Mouse (Mus musculus): ENCODE results near the gene Mfsd4a. TPM values are rescaled to one million over a fixed set of nuclear protein-coding genes. Genes with fewer than 3 reads are reported as not detected.

The Mfsd4a gene
- polyA plus RNA-seq (2011; ENCODE audit: insufficient read depth, insufficient read length, low read depth, missing spikeins): 0.44 TPM in 1 of 2 replicates, not detected in the other

- peak within 1 kb of the TSS; percentile 36 for H3K4me3 ChIP-seq (ENCODE audit: low read depth, low read length)
- H3K9ac ChIP-seq (ENCODE audit: low read depth, poor library complexity, severe bottlenecking): peak within 1 kb of the TSS; percentile 53
- H3K4me1 ChIP-seq (ENCODE audit: control insufficient read depth, insufficient read depth, low read length): no peaks in the 10 kb centered on the region
- H3K27me3 ChIP-seq (ENCODE audit: control insufficient read depth, insufficient read depth, low read length, poor library complexity, severe bottlenecking): no peaks in the 10 kb centered on the region
- TF ChIP-seq EP300 (IDR thresholded peaks at IDR 0.05; ENCODE audit: insufficient read depth, low read depth, low read length) (no peak), POLR2A (IDR thresholded peaks at IDR 0.05; ENCODE audit: insufficient read depth, low read length) (no peak), CTCF (IDR thresholded peaks at IDR 0.05; ENCODE audit: low read depth, low read length) (no peak)
- no peaks in the 10 kb centered on the region for H3K9me3 ChIP-seq (replicated peaks; ENCODE audit: control insufficient read depth, insufficient read depth, low read length, poor library complexity, severe bottlenecking)
- H3K27ac ChIP-seq (ENCODE audit: insufficient read depth, low read length): no peak within 1 kb of the TSS
- H3K36me3 ChIP-seq (ENCODE audit: control insufficient read depth, insufficient read depth, low read length, poor library complexity, severe bottlenecking): no peaks in the 10 kb centered on the region
Measured at GRCm38 (mm10) chr1:132067261-132068255, at the start of gene Mfsd4a. Gene Mfsd4a, minus strand, starts transcription at chr1:132068062.

GRCm38 (mm10) chr1:132116606-132117005, 48.7 kb upstream of the Mfsd4a start:
- Histone ChIP-seq H3K9ac (ENCODE audit: low read depth, poor library complexity, severe bottlenecking) (no peak overlapping the region), H3K36me3 (ENCODE audit: control insufficient read depth, insufficient read depth, low read length, poor library complexity, severe bottlenecking) (0 out of 2 replicates have a peak, but pooled peaks cover 2% of the 10 kb centered on the region), H3K4me1 (ENCODE audit: control insufficient read depth, insufficient read depth, low read length) (no peaks in the 10 kb centered on the region), H3K4me3 (ENCODE audit: low read depth, low read length) (no peak overlapping the region), H3K9me3 (replicated peaks; ENCODE audit: control insufficient read depth, insufficient read depth, low read length, poor library complexity, severe bottlenecking) (no peaks in the 10 kb centered on the region), H3K27ac (ENCODE audit: insufficient read depth, low read length) (no peak overlapping the region), H3K27me3 (ENCODE audit: control insufficient read depth, insufficient read depth, low read length, poor library complexity, severe bottlenecking) (no peaks in the 10 kb centered on the region)
- TF ChIP-seq CTCF (IDR thresholded peaks at IDR 0.05; ENCODE audit: low read depth, low read length) (peak; percentile 93), POLR2A (IDR thresholded peaks at IDR 0.05; ENCODE audit: insufficient read depth, low read length) (no peak)

- H3K4me3 ChIP-seq (ENCODE audit: low read depth, low read length): no peak overlapping the region
- H3K9ac ChIP-seq (ENCODE audit: low read depth, poor library complexity, severe bottlenecking): no peak overlapping the region
- H3K27ac ChIP-seq (ENCODE audit: insufficient read depth, low read length): no peak overlapping the region
- H3K27me3 ChIP-seq (ENCODE audit: control insufficient read depth, insufficient read depth, low read length, poor library complexity, severe bottlenecking): no peaks in the 10 kb centered on the region
- H3K4me1 ChIP-seq (ENCODE audit: control insufficient read depth, insufficient read depth, low read length): no peaks in the 10 kb centered on the region
- TF ChIP-seq CTCF (IDR thresholded peaks at IDR 0.05; ENCODE audit: low read depth, low read length) (no peak), POLR2A (IDR thresholded peaks at IDR 0.05; ENCODE audit: insufficient read depth, low read length) (no peak)
- no peaks in the 10 kb centered on the region for H3K9me3 ChIP-seq (replicated peaks; ENCODE audit: control insufficient read depth, insufficient read depth, low read length, poor library complexity, severe bottlenecking)
- H3K36me3 ChIP-seq (ENCODE audit: control insufficient read depth, insufficient read depth, low read length, poor library complexity, severe bottlenecking): no peaks in the 10 kb centered on the region
Measured at GRCm38 (mm10) chr1:132113098-132113497, 45.2 kb upstream of the Mfsd4a start.

DNA sequence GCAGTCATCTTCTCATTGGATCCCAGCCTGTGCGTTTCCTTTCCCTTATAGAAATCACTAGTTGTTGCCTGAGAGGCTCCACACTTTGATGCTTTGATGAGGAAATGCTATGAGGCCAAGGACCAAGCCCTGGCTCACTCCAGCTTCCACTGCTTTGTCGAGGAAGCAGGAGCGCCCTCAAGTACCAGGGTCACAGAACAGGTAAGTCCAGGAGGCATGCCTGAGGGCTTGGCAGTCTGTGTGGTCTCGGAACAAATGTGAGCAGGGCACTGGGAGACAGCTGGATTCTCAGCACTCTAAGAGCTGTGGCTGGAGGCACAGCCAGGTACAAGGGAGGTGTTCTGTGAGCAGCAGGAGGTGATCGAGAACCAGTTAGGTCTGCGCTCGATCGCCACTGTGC, 44.6 kb upstream of the Mfsd4a start:
- no peak overlapping the region for H3K4me3 ChIP-seq (ENCODE audit: low read depth, low read length)
- no peaks in the 10 kb centered on the region for H3K4me1 ChIP-seq (ENCODE audit: control insufficient read depth, insufficient read depth, low read length)
- no peaks in the 10 kb centered on the region for H3K36me3 ChIP-seq (ENCODE audit: control insufficient read depth, insufficient read depth, low read length, poor library complexity, severe bottlenecking)
- H3K9ac ChIP-seq (ENCODE audit: low read depth, poor library complexity, severe bottlenecking): no peak overlapping the region
- no peaks in the 10 kb centered on the region for H3K9me3 ChIP-seq (replicated peaks; ENCODE audit: control insufficient read depth, insufficient read depth, low read length, poor library complexity, severe bottlenecking)
- H3K27ac ChIP-seq (ENCODE audit: insufficient read depth, low read length): no peak overlapping the region
- no peak for TF ChIP-seq CTCF (IDR thresholded peaks at IDR 0.05; ENCODE audit: low read depth, low read length)
- H3K27me3 ChIP-seq (ENCODE audit: control insufficient read depth, insufficient read depth, low read length, poor library complexity, severe bottlenecking): no peaks in the 10 kb centered on the region

- H3K27ac ChIP-seq (ENCODE audit: insufficient read depth, low read length): no peak overlapping the region
- TF ChIP-seq POLR2A (IDR thresholded peaks at IDR 0.05; ENCODE audit: insufficient read depth, low read length): no peak
- TF ChIP-seq CTCF (IDR thresholded peaks at IDR 0.05; ENCODE audit: low read depth, low read length): no peak
- no peak for TF ChIP-seq EP300 (IDR thresholded peaks at IDR 0.05; ENCODE audit: insufficient read depth, low read depth, low read length)
- H3K36me3 ChIP-seq (ENCODE audit: control insufficient read depth, insufficient read depth, low read length, poor library complexity, severe bottlenecking): no peaks in the 10 kb centered on the region
Measured at GRCm38 (mm10) chr1:132111411-132111810, 43.5 kb upstream of the Mfsd4a start.

GRCm38 (mm10) chr1:132109368-132109767, 41.5 kb upstream of the Mfsd4a start:
- H3K36me3 ChIP-seq (ENCODE audit: control insufficient read depth, insufficient read depth, low read length, poor library complexity, severe bottlenecking): no peaks in the 10 kb centered on the region
- no peaks in the 10 kb centered on the region for H3K9me3 ChIP-seq (replicated peaks; ENCODE audit: control insufficient read depth, insufficient read depth, low read length, poor library complexity, severe bottlenecking)
- no peak overlapping the region for H3K27ac ChIP-seq (ENCODE audit: insufficient read depth, low read length)
- no peak overlapping the region for H3K9ac ChIP-seq (ENCODE audit: low read depth, poor library complexity, severe bottlenecking)
- no peak overlapping the region for H3K4me3 ChIP-seq (ENCODE audit: low read depth, low read length)
- H3K4me1 ChIP-seq (ENCODE audit: control insufficient read depth, insufficient read depth, low read length): no peaks in the 10 kb centered on the region
- H3K27me3 ChIP-seq (ENCODE audit: control insufficient read depth, insufficient read depth, low read length, poor library complexity, severe bottlenecking): no peaks in the 10 kb centered on the region
- TF ChIP-seq CTCF (IDR thresholded peaks at IDR 0.05; ENCODE audit: low read depth, low read length) (no peak), EP300 (IDR thresholded peaks at IDR 0.05; ENCODE audit: insufficient read depth, low read depth, low read length) (no peak), POLR2A (IDR thresholded peaks at IDR 0.05; ENCODE audit: insufficient read depth, low read length) (no peak)

More at GRCm38 (mm10) chr1:132111411-132111810, 43.5 kb upstream of the Mfsd4a start:
- Histone ChIP-seq H3K9me3 (replicated peaks; ENCODE audit: control insufficient read depth, insufficient read depth, low read length, poor library complexity, severe bottlenecking) (no peaks in the 10 kb centered on the region), H3K9ac (ENCODE audit: low read depth, poor library complexity, severe bottlenecking) (no peak overlapping the region), H3K4me1 (ENCODE audit: control insufficient read depth, insufficient read depth, low read length) (no peaks in the 10 kb centered on the region), H3K4me3 (ENCODE audit: low read depth, low read length) (no peak overlapping the region), H3K27me3 (ENCODE audit: control insufficient read depth, insufficient read depth, low read length, poor library complexity, severe bottlenecking) (no peaks in the 10 kb centered on the region)

Data from ES-Bruce4 (cell line).